Mouse (Mus musculus) limb, embryonic 12.5 days (tissue): ENCODE results near the gene 0610009B22Rik. TPM values are rescaled to one million over a fixed set of nuclear protein-coding genes. Genes with fewer than 3 reads are reported as not detected.

ENCODE experiments used
- ATAC-seq: fragments of 200-750 bp; cut with Nextera tagmentation; 2 replicates; pipeline ENCODE4 v1.8.0; 2017; ENCODE audit warnings: low read depth, moderate TSS enrichment; ENCODE audit not compliant: insufficient number of reproducible peaks, insufficient read depth, low FRiP score, low TSS enrichment
- H3K27ac ChIP-seq: fragments of 300-500 bp; sonication (generic); 2 replicates; pipeline ENCODE4 v1.5.1; 2016; ENCODE audit warnings: mild to moderate bottlenecking, moderate library complexity
- H3K27me3 ChIP-seq: fragments of 300-500 bp; sonication (generic); 2 replicates; pipeline ENCODE4 v1.6.1; 2016; ENCODE audit warnings: mild to moderate bottlenecking, moderate library complexity
- H3K36me3 ChIP-seq: fragments of 300-500 bp; sonication (generic); 2 replicates; pipeline ENCODE4 v1.6.1; 2016; ENCODE audit warnings: mild to moderate bottlenecking, moderate library complexity
- H3K4me1 ChIP-seq: fragments of 300-500 bp; sonication (generic); replicated peaks from 2 replicates; pipeline ENCODE4 v1.6.1; 2016
- H3K4me2 ChIP-seq: fragments of 300-500 bp; sonication (generic); 2 replicates; pipeline ENCODE4 v1.6.1; 2016; ENCODE audit warnings: mild to moderate bottlenecking, moderate library complexity
- H3K4me3 ChIP-seq: fragments of 300-500 bp; sonication (generic); replicated peaks from 2 replicates; pipeline ENCODE4 v1.5.1; 2016; ENCODE audit warnings: mild to moderate bottlenecking
- H3K9ac ChIP-seq: fragments of 300-500 bp; sonication (generic); replicated peaks from 2 replicates; pipeline ENCODE4 v1.6.1; 2016; ENCODE audit warnings: mild to moderate bottlenecking, moderate library complexity
- H3K9me3 ChIP-seq: fragments of 300-500 bp; sonication (generic); 2 replicates; pipeline ENCODE4 v1.6.1; 2016; ENCODE audit warnings: mild to moderate bottlenecking, moderate library complexity
- WGBS: fragments of 180-500 bp; shearing (Covaris S2); methylation state at CpG from one replicate; pipeline ENCODE4 v1.1.7; 2016; 5-methylcytosine and 5-hydroxymethylcytosine counted together
- polyA plus RNA-seq: library from polyadenylated mRNA; unstranded; fragments of >200 nt; fragmentation: Nextera tagmentation; extraction: Ambion mirVana; gene quantifications from 2 replicates; pipeline ENCODE4 v1.2.1, GENCODE M21; 2016

0610009B22Rik gene
- polyA plus RNA-seq, 1 experiment from 2014 or later, result 100 TPM

DNA sequence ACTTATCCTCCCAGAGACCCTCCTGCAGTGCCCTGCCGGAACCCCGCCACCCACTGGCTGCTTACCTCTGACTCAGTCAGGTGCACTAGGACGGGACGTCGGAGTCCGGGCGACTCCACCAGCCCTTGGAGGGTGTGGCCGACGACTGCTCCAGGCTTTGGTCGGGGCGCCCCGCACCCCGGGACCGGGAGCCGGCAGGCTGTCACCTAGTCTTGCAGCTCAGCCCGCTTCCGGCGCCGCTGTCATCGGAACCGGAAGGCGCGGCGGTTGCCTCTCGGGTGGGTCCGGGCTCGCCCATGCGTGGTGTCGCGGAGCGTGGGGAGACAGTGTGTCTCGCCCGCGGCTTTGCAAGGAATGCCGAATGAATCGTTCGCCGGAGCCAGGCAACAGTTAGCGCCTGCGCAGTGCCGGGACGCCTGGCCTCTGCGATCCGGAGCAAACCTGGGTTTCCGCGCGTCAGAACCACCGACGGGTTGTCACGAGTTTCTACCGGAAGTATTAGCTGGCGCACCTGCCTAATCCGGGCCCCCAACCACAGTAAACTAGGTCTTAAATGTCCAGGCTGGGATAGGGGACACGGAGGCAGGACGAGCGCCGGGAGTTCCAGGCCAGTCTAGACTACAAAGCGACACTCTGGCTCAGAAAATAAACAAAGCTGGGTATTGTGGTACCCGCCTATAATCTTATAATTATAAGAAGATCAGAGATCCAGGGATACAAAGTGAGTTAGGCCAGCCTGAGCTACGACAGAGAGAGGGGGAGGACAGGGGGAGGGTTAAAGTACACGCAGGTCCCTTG lies 53.0 kb downstream of the 0610009B22Rik start, which contains the start of gene Rmnd5b:
Gene Rmnd5b, minus strand, starts transcription at position 372 of the 798 bp plus-strand sequence.
- Histone ChIP-seq H3K27ac (peak within 1 kb of the TSS; percentile 57), H3K4me2 (peak within 1 kb of the TSS; percentile 78), H3K36me3 (no peaks in the 10 kb centered on the region), H3K9me3 (no peaks in the 10 kb centered on the region), H3K27me3 (no peaks in the 10 kb centered on the region), H3K4me3 (peak within 1 kb of the TSS; percentile 80), H3K4me1 (peaks cover 25% of the 10 kb centered on the region), H3K9ac (peak within 1 kb of the TSS; percentile 69)
- under 1% methylated on average over 61 of the region's 61 CpGs for WGBS
- ATAC-seq, result peak; percentile 67

Other genes starting within 250 kb of the 0610009B22Rik start
- 15.0 and 16.9 TPM in 2 replicates for gene Phykpl, start 104.1 kb downstream of the 0610009B22Rik start, polyA plus RNA-seq
- gene Hnrnpab, start 82.0 kb downstream of the 0610009B22Rik start, polyA plus RNA-seq, result 732 and 757 TPM in 2 replicates
- 145 and 149 TPM in 2 replicates for gene Nhp2, start 69.1 kb downstream of the 0610009B22Rik start, polyA plus RNA-seq
- 41.5 and 42.6 TPM in 2 replicates for gene Rmnd5b, start 53.0 kb downstream of the 0610009B22Rik start, polyA plus RNA-seq
- gene N4bp3, start 38.0 kb downstream of the 0610009B22Rik start, polyA plus RNA-seq, result 28.0 and 29.5 TPM in 2 replicates
- 2.5 and 3.7 TPM in 2 replicates for gene D930048N14Rik, start 37.9 kb downstream of the 0610009B22Rik start, polyA plus RNA-seq
- gene Sec24a, start 74.8 kb upstream of the 0610009B22Rik start, polyA plus RNA-seq, result 12.7 and 13.3 TPM in 2 replicates
- 84.6 and 89.7 TPM in 2 replicates for gene Sar1b, start 74.8 kb upstream of the 0610009B22Rik start, polyA plus RNA-seq
- 1.6 TPM in 2 replicates for gene Jade2, start 168.8 kb upstream of the 0610009B22Rik start, polyA plus RNA-seq